Mouse (Mus musculus): ENCODE measurements around the gene Nnat. TPM values are rescaled to one million over a fixed set of nuclear protein-coding genes. Genes with fewer than 3 reads are reported as not detected.
"Not testable (repeated sequence)": the region's sequence is repeated elsewhere in the genome, so short reads cannot be mapped to it uniquely, and the experiment has no call there.

The Nnat gene
- polyA plus RNA-seq, 1 experiment from 2014 or later = 8,644 TPM

DNA sequence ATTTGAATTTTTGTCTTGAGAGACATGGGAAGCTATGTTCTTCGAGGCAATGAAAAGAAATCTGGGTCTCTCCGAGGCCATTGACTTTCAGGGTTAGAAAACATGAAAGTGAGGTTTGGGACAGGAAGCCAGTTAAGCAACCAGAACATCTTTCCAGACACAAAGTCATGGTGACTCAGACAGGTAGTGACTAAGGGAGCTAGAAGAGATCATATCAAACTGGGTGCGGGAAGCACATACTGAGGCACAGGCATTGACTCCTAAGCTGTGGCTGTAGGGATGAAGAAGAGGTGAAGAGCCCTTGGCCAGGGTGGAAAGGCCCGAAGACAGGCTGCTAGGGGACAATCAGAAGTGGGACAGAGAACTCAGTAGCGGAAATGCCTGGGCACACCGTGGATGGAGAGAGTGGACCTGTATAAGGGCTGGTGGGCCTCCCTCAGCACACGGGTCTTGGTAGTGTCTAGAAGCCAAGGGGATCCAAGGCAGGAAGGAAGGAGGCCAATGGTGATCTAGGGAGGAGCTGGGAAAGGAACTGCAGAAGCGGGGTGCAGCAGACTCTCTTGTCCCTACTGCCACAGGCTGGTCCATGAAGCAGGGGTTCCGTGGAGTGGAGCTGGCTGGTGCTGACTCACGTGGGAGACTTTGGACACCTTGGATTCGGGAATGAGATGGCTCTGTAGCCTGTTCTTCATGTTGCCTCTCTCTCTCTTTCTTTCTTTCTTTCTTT, 7.5 kb downstream of the Nnat start:
- no peaks in the 10 kb centered on the region for H3K27me3 ChIP-seq
- H3K36me3 ChIP-seq = peaks cover 17% of the 10 kb centered on the region
- 86% methylated on average over 11 of the region's 11 CpGs for WGBS
- peak overlapping the region; percentile 92 for H3K4me3 ChIP-seq (replicated peaks)
- peak overlapping the region; percentile 92 for H3K27ac ChIP-seq
- H3K9me3 ChIP-seq = peaks cover 9% of the 10 kb centered on the region; the same call in 1 of the 2 replicates
- peak overlapping the region; percentile 77 for H3K4me2 ChIP-seq (replicated peaks)
- H3K4me1 ChIP-seq (replicated peaks) = peaks cover 51% of the 10 kb centered on the region
- peak overlapping the region; percentile 99 for H3K9ac ChIP-seq (replicated peaks)
- ATAC-seq = no peak

DNA sequence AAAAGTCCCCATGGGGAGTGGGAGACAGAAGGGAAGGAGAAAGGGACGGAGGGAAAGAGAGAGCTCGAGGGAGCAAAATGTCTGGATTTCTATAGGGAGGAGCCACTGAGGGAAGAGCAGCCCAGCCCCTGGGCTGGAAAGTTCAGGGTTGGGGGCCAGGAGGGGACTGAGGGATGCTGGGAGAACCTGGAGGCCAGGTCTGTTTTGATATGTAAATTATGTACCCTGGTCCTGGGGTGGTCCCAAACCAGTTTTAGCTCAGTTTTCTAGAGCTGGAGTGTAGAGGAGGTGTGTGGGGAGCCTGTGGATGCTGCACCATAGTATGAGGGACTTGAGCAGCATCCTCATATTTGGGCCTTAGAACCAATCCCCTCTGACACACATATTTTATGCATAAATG, 9.0 kb downstream of the Nnat start:
- Histone ChIP-seq H3K4me3 (replicated peaks) (no peak overlapping the region), H3K27ac (no peak overlapping the region)

DNA sequence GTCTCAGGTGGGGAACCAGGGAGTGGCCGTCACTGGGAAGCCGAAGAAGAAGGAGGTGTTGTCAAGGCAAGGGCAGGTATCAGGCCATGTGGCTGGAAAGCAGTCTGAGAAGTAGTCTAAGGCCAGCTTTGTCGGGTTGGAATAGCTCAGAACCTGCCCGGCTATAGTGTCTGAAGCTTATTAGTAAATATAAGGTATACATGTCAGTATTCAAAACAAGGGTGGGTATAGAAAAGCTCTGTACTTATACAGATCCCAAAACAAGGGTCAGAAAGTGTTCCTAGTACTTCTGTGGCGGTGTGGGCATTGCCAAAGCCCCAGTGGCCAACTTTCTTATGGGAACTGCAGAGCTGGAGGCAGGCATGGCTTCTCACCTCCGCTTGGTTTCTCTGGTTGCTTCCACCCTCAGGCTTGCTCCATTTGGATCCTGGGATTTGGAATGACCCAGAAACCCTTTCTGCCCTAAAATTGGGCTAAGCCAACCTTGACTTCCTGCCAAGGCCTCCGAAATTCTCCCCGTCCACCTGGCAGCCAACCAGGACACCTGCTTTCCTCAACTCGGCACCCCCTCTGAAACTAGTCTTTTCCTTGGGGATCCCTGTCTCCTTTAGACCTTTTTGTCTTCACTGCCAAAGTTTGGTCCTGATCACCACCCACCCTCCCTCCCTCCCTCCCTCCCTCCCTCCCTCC, 10.1 kb downstream of the Nnat start:
- Histone ChIP-seq H3K36me3 (no peaks in the 10 kb centered on the region), H3K4me2 (replicated peaks) (no peak overlapping the region), H3K9ac (replicated peaks) (0 out of 2 replicates have a peak overlapping the region, but pooled peaks have one; percentile 28), H3K4me1 (replicated peaks) (peaks cover 27% of the 10 kb centered on the region), H3K27me3 (no peaks in the 10 kb centered on the region), H3K27ac (no peak overlapping the region), H3K9me3 (no peaks in the 10 kb centered on the region), H3K4me3 (replicated peaks) (no peak overlapping the region)
- ATAC-seq = no peak
- 73% methylated on average over 9 of the region's 9 CpGs for WGBS

More for the DNA sequence above, 9.0 kb downstream of the Nnat start:
- no peak for ATAC-seq
- Histone ChIP-seq H3K4me2 (replicated peaks) (no peak overlapping the region), H3K36me3 (peaks cover 2% of the 10 kb centered on the region), H3K9ac (replicated peaks) (0 out of 2 replicates have a peak overlapping the region, but pooled peaks have one; percentile 7), H3K4me1 (replicated peaks) (peaks cover 38% of the 10 kb centered on the region), H3K9me3 (no peaks in the 10 kb centered on the region), H3K27me3 (no peaks in the 10 kb centered on the region)
- 18% methylated on average over 2 of the region's 2 CpGs for WGBS

DNA sequence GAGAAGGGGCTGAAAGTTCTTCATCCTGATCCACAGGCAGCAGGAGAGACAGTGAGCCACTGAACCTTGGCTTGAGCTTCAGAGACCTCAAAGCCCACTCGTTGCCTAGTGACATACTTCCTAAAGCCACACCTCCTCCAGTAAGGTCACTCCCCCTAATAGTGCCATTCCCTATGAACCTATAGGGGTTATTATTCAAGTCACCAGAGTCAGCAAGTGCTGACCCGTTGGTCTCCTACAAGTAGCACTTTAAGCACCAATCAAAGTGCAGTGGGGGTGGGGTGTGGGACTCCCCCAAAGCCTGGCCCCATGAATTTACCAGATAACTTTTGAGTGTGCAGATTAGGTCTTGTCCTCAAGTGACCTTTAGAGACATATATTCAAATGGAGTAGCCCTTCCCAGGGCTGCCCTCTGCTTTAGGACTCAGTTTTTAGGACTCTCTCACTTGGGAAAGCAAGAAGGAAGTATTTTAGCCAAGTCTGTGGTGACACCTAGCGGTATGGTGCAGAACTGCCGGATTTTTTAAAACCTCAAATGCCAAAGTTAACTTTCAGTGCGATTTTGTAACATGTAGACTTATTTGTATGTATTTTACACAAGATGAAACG, 11.4 kb downstream of the Nnat start, which contains the start of gene Blcap:
Gene Blcap, minus strand, starts transcription at position 51 of the 609 bp plus-strand sequence.
- peaks cover 21% of the 10 kb centered on the region for H3K4me1 ChIP-seq (replicated peaks)
- no peaks in the 10 kb centered on the region for H3K36me3 ChIP-seq
- peak; percentile 41 for ATAC-seq
- H3K4me3 ChIP-seq (replicated peaks) = no peak within 1 kb of the TSS
- 0 out of 2 replicates have a peak within 1 kb of the TSS, but pooled peaks have one; percentile 28 for H3K9ac ChIP-seq (replicated peaks)
- H3K27ac ChIP-seq = no peak within 1 kb of the TSS
- WGBS = 8% methylated on average over 6 of the region's 6 CpGs
- H3K9me3 ChIP-seq = no peaks in the 10 kb centered on the region
- no peak within 1 kb of the TSS for H3K4me2 ChIP-seq (replicated peaks)
- no peaks in the 10 kb centered on the region for H3K27me3 ChIP-seq

DNA sequence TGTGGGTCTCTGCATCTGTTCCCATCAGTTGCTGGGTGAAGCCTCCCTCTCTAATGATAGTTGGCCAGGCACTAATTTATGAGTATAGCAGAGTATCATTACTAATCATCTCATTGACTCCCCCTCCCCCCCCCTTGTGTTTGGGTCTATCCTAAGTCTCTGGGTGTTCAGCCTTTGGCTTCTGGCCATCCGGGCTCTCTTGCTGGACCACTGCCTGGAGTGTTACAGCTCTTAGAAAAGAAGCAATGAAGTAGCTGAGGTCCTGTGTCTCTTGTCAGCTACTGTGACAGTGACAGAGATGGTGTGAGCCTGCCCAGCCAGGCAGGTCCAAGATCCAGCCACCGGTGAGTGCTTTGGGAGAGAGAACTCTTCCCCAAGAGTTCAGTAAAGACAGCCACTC, 12.9 kb downstream of the Nnat start:
- no peak for ATAC-seq
- no peak overlapping the region for H3K4me3 ChIP-seq (replicated peaks)
- H3K27ac ChIP-seq = no peak overlapping the region
- H3K27me3 ChIP-seq = no peaks in the 10 kb centered on the region
- no peak overlapping the region for H3K4me2 ChIP-seq (replicated peaks)
- no peak overlapping the region for H3K9ac ChIP-seq (replicated peaks)
- 77% methylated on average over 2 of the region's 2 CpGs for WGBS
- H3K9me3 ChIP-seq = no peaks in the 10 kb centered on the region
- H3K36me3 ChIP-seq = no peaks in the 10 kb centered on the region
- H3K4me1 ChIP-seq (replicated peaks) = peaks cover 9% of the 10 kb centered on the region

DNA sequence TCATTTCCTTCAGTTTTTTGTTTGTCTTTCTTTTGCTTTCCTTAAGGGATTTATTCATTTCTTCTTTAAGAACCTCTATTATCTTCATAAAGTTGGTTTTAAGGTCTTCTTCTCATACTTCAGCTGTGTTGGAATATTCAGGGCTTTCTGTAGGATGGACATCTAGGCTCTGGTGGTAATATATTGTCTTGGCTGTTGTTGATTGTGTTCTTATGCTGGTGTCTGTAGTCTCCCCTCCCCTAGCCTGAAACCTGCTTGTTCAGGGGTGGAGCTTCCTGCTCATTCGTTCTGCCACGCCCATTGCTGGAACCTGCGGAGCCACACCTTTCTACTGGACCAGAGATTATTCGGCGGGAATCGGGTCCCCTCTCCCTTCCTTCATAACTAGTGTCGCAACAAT, 25.5 kb downstream of the Nnat start:
- H3K4me3 ChIP-seq (replicated peaks); H3K4me1 ChIP-seq (replicated peaks); H3K9me3 ChIP-seq; H3K27me3 ChIP-seq; ATAC-seq; H3K36me3 ChIP-seq; H3K27ac ChIP-seq; H3K9ac ChIP-seq (replicated peaks); H3K4me2 ChIP-seq (replicated peaks): not testable (repeated sequence)
- WGBS = 28% methylated on average over 7 of the region's 7 CpGs

DNA sequence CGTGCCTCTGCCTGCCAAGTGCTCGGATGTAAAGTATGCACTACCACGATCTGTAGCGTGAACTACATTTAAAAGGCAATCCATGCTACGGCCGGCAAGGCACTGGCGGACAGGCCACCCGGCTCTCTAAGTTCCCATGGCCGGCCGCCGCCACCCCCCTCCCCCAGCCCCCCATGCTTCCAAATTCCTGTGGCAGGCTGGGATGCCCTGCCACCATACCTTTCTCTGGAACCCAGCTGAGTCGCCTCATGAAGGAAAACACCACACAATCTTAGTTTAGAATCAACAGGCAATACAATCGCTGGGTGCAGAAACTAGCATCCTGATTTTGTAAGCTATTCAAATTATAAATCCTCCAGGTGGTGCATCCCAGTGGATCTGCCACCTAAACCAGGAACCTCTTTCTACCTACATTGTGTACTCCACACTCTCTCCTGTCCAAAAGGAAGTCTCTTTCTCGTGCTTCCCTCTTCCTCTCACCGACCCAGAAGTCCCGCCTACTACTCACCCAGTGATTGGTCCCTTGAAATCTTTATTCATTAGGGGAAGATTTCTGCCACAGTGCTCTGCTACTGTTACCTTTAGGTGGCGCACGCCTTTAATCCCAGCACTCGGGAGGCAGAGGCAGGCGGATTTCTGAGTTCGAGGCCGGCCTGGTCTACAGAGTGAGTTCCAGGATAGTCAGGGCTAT, 37.1 kb downstream of the Nnat start:
- Histone ChIP-seq H3K36me3 (no peaks in the 10 kb centered on the region), H3K9ac (replicated peaks) (no peak overlapping the region), H3K27ac (no peak overlapping the region), H3K4me3 (replicated peaks) (no peak overlapping the region), H3K27me3 (no peaks in the 10 kb centered on the region), H3K4me2 (replicated peaks) (peak overlapping the region; percentile 3; the same call in 1 of the 2 replicates), H3K9me3 (no peaks in the 10 kb centered on the region), H3K4me1 (replicated peaks) (no peaks in the 10 kb centered on the region)
- no peak for ATAC-seq
- 65% methylated on average over 22 of the region's 22 CpGs for WGBS

DNA sequence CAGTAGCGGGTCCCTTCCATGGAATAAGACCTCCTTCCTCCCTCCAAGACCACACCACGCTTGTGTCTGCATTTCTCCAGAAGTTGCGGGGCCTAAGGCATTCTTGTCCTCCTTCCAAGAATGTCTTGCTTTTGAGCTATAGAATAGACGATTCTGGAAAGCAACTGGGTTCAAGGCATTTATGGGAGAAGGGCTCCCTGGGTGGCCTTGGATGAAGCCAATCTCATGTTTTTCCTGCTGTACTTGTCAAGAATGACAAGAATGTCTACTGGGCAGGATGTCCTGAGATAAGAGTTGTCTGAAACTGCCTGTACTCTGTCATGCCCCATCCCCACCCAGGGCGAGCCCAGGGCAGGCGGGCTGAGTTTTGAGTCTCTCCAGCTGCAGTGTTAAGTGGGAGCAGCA, 41.6 kb downstream of the Nnat start:
- no peak for ATAC-seq
- no peaks in the 10 kb centered on the region for H3K9me3 ChIP-seq
- H3K36me3 ChIP-seq = no peaks in the 10 kb centered on the region
- WGBS = 85% methylated on average over 6 of the region's 6 CpGs
- no peak overlapping the region for H3K4me2 ChIP-seq (replicated peaks)
- peaks cover 6% of the 10 kb centered on the region for H3K27me3 ChIP-seq
- H3K27ac ChIP-seq = no peak overlapping the region
- H3K9ac ChIP-seq (replicated peaks) = no peak overlapping the region
- peaks cover 6% of the 10 kb centered on the region for H3K4me1 ChIP-seq (replicated peaks)
- no peak overlapping the region for H3K4me3 ChIP-seq (replicated peaks)

DNA sequence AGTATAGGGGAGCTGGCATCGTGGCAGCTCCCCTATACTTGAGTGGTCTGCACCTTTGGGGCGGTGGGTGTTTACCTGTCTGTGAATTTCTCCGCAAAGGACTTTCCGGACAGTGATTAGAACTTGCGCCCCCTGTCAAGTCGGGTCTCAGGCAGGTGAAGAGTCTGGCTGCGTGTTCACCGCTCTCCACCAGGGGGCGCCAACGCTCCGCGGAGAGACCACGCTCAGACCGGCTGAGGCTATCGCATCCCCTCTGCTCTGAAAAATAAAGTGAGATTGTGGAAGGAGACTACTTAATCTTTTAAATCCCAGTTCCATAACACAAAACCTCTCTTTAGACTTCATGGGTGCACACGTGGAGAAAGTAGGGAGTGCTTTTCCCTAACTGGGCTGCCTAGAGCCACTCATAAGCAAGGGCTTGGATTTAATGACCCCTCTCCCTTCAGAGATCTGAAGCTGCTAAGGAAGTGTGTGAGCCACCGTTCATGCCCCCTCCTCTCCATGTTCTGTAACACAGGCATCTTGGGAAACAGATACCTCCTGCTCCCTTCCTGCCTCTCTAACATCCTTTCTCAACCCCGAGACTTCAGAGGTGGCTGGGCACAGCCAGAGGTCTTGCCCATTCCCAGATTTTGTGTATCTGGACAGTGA, 45.3 kb downstream of the Nnat start:
- Histone ChIP-seq H3K27ac (no peak overlapping the region), H3K4me3 (replicated peaks) (no peak overlapping the region), H3K4me1 (replicated peaks) (peaks cover 26% of the 10 kb centered on the region), H3K9ac (replicated peaks) (no peak overlapping the region), H3K27me3 (peaks cover 6% of the 10 kb centered on the region), H3K9me3 (no peaks in the 10 kb centered on the region), H3K4me2 (replicated peaks) (no peak overlapping the region), H3K36me3 (no peaks in the 10 kb centered on the region)
- 7% methylated on average over 18 of the region's 18 CpGs for WGBS
- peak; percentile 30 for ATAC-seq

DNA sequence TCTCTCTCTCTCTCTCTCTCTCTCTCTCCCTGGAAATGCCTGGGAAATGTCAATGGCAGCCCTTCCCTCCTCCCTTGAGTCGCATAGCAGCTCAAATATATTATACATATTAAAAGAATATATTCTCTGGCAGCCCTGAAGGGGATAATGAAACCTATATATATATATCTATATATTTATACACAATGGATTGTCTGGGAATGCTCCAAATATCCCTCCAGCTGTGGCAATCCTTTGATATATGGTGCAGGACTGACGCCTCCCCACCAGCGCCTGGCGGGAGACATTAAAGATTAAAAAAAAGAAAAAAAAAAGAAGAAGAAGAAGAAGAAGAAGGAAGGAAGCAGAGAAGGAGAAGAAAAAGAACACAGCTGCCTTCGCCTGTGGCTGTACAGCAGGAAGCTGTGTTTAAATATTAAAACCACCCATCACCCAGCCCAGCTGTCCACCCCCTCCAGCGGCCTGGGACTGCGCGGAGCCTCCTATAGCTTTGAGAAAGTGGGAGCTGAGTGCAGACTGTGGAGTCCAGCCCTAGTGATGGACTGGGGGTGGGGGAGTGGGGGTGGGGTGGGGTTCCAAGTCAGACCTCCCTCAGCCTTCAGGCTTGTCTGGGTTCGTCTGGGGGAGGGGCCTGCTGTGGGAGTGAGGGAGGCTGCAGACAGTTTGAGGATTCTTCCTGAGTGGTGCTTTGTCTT, 47.8 kb downstream of the Nnat start:
- no peaks in the 10 kb centered on the region for H3K36me3 ChIP-seq
- H3K27me3 ChIP-seq = peaks cover 6% of the 10 kb centered on the region
- no peak overlapping the region for H3K4me3 ChIP-seq (replicated peaks)
- H3K4me2 ChIP-seq (replicated peaks) = no peak overlapping the region
- 40% methylated on average over 9 of the region's 9 CpGs for WGBS
- peak overlapping the region; percentile 73 for H3K27ac ChIP-seq
- H3K9ac ChIP-seq (replicated peaks) = no peak overlapping the region
- peaks cover 26% of the 10 kb centered on the region for H3K4me1 ChIP-seq (replicated peaks)
- ATAC-seq = peak; percentile 73
- no peaks in the 10 kb centered on the region for H3K9me3 ChIP-seq

DNA sequence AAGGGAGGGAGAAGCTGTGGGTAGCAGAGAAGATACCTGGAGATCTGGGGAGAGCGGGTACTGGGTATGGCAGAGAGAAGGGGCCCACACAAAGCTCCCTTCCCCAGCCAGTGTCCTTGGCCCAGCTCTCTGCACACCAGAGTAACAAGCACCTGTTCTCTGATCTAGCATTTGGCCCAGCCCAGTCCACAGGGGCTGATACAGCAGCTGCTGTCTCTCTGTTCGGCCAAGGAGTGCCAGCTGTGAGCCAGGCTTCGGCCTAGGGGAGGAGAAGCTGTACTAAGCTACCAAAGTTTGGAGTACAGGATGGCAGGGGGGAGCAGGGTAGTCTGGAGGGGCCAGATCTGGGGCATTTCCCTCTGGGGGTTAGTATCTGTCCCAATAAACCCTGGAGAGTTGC, 51.9 kb downstream of the Nnat start:
- Histone ChIP-seq H3K4me2 (replicated peaks) (no peak overlapping the region), H3K27ac (no peak overlapping the region), H3K9ac (replicated peaks) (no peak overlapping the region), H3K36me3 (no peaks in the 10 kb centered on the region), H3K4me1 (replicated peaks) (peaks cover 33% of the 10 kb centered on the region), H3K9me3 (no peaks in the 10 kb centered on the region), H3K4me3 (replicated peaks) (no peak overlapping the region), H3K27me3 (no peaks in the 10 kb centered on the region)
- 79% methylated on average over 3 of the region's 3 CpGs for WGBS
- no peak for ATAC-seq
